Mouse (Mus musculus) mature B cell (primary cell): ENCODE data around the gene C2cd5.
"Not testable (repeated sequence)": the region's sequence is repeated elsewhere in the genome, so short reads cannot be mapped to it uniquely, and the experiment has no call there.

Experiments used
- in situ Hi-C: fragments of 300-500 bp; cut with MboI; formaldehyde crosslinking; loops from 2 replicates; pipeline ENCODE4 v1.14.3; 2019

Gene C2cd5

DNA sequence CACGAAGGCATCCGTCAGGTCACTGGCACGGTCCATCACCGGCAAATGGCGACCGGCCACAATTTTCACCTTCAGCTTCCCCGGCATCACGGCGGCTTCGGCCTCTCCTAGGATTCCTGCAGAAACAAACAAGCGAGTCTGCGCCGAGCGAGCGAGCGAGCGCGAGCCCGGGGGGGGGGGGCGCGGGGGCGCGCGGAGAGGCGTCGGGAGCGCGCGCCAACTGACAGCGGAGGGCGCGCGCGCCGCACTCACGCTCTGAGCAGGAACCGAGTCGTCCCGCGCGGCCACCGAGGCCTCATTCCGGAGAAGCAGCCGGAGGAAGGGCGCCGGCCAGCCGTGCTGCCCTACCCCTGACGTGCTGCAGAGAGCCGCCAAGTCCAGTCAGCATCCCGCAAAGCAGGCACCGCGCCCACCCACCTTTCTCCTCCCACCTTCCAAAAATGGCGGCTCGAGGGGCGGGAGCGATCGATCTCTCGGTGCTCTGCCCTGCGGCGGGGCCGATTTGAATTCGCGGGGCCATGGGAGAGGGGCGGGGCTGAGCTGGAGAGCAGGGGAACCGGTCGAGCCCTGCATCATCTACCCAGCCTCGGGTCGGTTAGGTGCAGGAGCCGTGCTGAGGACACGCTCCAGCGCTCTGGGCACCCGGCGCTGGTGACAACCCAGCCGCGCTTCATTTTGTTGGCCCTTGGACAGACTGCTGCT, at the start of gene C2cd5:
Gene C2cd5 (minus strand): TSS at position 461 of the 702 bp plus-strand sequence.
- in situ Hi-C loops = loop anchor here (5.0 kb wide), 1 partner anchor 67 kb away; the partner anchor contains the start of gene Etnk1

DNA sequence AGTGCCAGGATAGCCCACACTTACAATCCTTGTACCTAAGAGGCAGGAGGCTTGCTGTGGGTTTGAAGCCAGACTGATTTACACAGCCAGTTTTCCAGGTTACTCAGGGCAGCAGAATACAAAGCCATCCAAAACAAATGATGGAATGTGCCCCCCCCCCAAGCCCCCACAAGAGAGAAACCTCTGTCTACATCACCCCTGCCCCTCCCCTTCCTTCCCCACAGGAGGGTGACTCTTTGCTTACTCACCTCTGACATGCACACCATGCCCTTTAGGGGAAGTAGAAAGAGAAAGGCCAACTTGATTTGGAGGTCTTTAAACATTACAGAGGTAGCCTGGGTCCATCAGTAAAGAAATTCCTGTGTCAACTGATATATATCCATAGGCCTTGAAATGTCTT, 48.9 kb upstream of the C2cd5 start:
- in situ Hi-C loops = no loop called here

DNA sequence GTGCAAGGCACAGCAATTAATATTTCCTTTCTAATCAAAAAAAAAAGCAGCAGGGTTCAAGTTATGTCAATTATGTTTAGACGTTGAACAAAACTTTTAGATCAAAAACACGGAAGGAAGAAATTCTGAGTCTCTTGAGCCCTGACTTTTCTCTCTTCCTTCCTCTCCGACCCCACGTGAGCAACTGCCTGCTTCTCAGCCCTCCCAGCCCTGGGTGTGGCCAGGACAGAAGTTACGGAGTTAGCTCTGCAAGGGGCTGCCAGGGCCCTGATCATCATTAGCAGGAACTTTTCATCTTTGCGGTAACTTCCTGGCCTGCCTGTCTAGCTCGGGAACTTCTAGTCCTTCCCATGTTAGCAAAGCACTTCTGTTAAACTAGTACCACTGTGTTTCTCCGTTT, 46.8 kb upstream of the C2cd5 start:
- in situ Hi-C loops = no loop called here

DNA sequence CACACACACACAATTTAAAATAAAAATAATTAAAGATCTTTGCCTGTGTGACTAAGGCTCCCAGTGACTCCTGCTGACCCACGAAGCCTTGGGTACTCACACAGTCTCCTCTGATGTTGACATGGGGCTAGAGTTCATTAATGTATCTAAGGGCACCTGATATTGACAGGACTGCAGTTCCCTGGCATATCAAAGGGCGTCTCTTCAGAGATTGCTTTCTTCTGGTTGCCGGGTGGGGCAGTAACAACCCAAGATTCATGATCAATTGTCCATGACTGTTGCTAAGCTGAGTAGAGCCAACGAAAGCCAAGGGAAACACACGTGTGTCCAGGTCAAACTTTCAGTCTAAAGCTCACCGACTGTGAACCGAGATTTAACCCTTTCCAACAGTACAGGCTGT, 45.1 kb upstream of the C2cd5 start:
- in situ Hi-C loops = no loop called here

DNA sequence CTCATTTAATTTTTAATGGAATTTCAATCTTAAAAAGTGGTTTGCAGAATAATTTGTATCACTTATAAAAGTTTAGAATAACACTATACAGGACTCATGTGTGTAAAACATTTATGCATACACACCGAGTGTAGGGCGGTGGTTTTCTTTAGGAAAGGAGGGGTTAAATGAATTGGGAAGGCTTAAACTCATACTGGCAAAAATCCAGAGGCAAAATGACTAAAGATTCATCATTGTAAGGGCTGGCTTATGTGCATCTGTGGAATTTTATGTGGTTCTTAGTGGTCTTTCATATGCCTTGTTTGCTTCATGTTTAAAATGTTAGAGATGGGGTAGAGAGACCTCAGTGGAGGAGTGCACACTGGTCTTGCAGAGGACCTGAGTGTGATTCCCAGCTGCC, 44.6 kb upstream of the C2cd5 start:
- in situ Hi-C loops = no loop called here

DNA sequence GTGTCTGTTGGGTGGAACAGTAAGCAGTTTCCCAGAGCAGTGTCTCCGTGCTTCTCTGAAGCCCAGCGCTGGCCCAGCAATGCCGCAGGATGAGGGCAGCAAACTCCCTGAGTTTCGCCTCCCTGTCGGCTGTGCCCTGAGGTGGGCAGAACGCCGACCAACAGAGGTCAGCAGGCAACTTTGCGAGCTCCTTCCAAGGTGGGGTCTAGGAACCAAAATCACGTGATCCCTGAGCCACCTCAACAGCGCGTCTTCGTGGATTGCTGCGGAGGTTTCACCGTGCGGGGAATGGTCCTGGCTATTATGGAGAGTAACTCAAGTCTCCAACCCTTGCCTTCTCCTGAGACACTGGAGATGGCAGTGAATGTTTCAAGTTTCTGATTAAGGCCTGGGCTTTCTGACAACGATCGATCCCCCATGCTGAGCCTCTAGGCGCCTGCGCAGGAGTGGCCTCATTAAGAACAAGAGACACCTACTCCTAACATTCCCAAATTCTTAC, 43.9 kb upstream of the C2cd5 start:
- in situ Hi-C loops = no loop called here

DNA sequence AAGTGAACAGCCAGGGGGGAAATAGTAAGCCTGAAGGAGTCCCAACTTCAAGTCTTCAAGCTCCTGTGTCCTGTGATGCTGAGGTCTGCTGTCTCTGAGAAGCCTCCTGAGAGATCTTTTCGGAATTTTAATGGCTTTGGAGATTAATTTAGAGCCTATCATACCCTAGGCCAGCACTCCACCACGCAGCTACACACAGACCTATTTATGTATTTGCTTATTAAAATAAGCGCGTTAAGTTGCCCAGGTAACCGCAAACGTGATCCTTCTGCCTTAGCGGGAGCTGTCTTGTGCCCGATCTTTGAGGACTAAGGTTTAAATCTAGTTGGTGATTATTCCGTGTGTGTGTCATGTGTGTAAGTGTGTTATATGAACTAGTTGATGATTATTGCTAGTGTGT, 43.4 kb upstream of the C2cd5 start:
- in situ Hi-C loops = no loop called here

DNA sequence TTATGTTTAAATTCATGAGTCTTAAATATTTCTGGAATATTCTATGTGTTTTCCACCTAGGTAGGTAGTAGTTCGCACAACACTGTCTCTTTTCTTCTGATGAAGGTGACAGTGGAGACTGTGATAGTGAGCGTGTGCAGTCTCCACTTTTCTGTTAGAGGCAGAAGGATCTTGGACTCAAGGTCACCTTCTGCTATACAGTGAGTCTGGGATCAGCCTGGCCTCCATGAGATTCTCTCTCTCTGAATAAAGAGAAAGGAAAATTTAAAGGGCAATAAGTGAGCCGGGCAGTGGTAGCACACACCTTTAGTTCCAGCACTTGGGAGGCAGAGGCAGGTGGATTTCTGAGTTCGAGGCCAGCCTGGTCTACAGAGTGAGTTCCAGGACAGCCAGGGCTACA, 42.9 kb upstream of the C2cd5 start:
- in situ Hi-C loops = no loop called here

DNA sequence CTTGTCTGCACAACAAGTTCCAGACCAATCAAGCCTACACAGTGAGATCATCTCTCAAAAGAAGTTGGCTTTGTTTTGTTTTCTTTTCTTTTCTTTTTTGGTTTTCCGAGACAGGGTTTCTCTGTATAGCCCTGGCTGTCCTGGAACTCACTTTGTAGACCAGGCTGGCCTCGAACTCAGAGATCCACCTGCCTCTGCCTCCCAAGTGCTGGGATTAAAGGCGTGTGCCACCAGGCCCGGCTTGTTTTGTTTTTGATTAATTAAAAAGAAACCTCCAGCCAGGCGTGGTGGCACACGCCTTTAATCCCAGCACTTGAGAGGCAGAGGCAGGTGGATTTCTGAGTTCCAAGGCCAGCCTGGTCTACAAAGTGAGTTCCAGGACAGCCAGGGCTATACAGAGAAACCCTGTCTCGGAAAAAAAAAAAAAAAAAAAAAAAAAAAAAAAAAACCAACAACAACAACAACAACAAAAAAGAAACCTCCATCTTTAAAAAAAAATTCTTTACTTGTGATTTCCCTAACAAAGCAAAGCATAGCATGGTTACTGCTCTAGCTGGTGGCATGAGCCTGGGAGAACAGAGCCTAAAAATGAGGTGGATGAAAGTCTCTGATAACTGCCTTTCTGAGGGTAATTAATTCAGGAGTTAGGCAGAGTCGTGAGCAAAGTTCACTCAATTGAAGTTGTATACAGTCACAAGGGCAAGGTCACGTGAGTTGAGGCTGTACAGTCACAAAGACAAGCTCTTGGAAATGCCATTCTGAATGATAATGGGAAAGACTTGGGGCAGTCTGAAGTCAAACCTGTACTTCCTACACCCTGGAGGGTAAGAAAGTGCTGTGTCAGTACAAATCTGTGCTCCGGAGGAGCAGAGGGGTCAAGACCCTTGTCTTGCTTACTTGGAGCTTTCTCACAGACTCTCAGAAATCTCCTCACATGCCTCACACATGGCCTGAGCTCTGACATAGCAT, 42.0 kb upstream of the C2cd5 start:
- in situ Hi-C loops = not testable (repeated sequence)

DNA sequence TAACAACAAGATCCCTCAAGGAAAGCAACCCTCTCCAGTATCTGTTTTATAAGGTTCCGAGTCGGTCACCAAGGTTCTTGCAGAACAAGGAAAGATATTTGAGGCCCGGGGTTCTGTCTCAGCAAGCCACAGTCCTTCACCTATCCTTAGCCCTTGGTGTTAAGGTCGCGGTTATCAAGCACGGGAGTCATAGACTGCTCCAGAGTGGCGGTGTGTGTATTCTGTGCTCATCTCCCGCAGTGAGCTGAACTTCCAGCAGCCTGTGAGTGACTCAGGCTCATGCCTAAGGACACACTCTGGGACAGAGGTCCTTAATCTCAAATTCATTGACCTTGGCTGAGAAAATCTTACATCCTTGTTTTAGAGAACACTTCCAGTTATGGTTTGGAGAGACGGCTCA, 40.9 kb upstream of the C2cd5 start:
- in situ Hi-C loops = no loop called here

DNA sequence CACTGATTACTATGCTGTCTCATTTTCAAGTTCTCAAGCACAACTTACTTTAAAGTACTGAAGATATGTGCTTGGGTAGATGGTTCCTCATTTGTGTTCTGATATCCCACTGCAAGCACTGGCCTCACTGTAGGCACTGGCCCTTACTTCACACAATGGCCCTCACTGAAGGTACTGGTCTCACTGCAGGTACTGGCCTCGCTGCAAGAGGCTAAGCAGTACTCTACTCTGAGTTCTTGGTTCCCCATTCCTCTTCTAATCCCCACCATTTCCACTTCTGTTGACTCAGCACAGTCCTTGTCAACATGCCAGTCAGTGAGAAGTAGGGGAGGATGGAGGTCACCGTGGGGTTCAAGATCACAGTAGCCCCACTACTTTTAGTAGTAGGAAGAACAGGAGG, 39.5 kb upstream of the C2cd5 start:
- in situ Hi-C loops = no loop called here

DNA sequence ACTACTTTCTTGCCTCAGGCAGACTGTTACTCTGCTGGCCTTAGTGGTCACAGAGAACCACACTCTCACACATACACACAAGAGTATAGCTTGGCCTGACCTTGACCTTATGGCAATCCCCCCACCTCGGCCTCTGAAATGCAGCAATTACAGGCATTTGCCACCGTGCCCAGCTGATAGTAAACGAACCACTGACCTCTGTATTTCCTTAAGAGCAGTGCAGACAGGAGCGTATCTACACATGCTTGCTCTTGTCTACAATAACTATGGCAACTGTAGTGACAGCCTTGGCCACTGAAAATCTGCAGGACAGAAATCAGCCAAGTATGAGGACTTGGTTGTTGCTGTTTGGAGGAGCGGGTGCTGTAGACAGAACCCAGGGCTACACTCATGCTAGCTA, 37.4 kb upstream of the C2cd5 start:
- in situ Hi-C loops = no loop called here

DNA sequence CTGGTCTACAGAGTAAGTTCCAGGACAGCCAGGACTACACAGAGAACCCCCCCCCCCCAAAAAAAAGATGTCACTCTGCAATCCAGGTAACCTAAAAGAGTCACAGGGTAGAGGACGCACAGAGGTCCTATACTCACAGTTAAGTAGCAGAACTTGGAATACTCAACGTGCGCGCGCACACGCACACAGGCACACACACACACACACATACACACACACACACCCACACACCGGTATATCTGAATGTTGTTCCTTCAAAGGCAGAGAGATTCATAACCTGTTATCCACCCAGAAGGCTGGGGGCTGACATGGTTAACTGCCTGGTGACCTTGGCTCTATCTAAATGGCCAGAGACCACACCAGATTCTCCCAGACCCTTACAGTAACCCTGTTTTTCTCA, 36.7 kb upstream of the C2cd5 start:
- in situ Hi-C loops = no loop called here

DNA sequence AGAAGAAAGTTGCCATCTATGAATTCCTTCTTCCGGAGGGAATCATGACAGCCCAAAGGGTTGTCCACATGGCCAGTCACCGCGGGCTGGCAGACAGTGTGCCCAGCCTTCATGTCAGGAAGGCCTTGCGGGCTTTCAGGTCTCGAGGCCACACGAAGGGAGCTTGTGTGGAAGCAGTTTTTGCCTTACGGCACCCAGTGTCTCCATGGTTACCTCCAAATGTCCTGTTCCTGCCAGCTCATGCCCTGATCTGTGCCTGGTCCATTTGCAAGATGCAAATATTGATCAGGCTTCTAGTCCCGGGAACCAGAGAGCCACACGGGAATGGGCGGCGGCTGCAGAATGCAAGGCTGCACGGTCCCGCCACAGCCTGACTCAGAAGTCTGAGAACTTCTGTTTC, 35.2 kb upstream of the C2cd5 start:
- in situ Hi-C loops = no loop called here

DNA sequence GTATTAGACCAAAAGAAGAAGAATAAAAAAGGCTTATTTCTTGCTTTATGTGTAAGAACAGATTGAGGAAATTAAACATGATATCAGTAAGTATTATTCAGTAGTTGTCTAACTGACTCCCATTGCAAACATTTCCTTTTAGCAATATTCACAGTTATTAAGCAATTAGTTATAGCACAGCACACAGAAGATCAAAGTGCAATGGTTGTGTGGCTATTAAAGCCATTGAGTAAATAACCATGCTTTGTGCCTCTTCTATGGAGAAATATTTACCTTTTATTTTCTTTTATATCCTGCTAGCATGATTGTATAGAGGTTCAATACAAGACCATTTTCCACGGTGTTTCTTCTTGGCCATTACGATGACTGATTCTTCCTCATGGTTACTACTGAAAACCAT, 33.2 kb upstream of the C2cd5 start:
- in situ Hi-C loops = no loop called here

DNA sequence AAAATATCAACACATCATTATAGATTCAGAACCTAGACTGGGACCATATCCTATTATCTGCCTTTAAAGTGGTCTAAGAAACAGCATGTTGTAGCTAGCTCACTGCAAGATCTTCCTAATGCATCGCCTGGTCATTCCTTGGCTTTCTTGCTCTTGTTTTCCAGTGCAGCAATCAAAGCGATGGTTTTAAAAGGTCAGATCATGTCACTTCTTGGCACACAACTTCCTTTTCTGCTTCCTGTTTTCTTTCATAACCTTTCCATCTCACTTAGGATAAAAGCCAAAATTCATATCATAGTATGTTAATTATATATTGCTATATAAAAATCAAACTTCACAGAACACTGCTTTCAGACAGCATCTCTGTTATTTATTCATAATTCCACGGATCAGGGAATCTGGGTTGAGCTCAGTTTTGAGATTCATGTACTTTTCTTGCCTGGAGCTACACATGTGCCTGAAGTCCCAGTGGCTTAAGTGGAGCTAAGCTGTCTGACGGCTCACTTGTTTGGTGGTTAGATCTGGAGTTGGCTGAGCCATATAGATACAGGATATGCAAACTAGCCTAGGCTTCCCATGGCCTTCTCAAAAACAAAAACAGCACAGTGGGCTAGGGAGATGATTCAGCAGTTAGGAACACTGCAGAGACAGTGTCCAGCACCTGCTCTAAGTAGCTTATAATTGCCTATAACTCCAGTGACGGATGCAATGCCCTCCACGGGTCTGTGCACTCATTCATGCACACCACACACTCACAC, 32.1 kb upstream of the C2cd5 start:
- in situ Hi-C loops = no loop called here

DNA sequence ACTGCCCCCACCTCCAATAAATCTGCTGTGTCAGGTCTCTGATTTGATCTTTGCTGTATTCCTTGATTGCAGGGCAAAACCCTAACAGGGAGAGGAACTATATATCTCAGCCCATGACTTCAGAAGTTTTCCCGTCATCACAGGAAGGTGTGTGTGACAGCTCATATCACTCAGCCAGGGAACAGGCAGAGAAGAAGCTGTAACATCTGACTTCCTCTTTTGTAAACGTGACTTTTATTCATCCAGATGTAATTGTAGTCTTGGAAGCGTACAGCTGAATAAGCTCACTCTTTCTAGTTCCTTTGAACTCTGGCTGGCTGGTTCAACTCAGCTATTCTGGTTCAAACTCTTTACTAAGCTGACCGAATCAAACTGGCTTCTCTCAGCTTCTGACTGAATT, 30.5 kb upstream of the C2cd5 start:
- in situ Hi-C loops = no loop called here

DNA sequence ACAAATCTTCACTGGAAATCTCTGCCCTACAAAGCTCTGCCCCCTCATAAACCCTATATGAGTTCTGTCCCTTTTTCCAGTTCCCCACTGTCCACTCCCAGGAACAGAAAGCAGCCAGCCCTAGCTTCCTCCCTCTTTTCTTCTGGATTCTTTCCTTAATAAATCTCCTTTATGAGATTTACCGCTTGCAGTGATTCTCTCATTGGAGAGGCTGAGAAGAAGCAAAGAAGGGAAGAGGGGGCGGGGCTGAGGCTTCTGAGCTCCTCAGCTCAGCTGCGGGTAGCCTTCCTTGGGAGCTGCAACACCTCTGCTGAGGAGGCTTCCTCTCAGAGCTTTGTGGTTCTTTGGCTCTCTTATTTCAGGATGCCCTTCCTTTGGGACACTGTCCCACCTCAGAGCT, 30.0 kb upstream of the C2cd5 start:
- in situ Hi-C loops = no loop called here

DNA sequence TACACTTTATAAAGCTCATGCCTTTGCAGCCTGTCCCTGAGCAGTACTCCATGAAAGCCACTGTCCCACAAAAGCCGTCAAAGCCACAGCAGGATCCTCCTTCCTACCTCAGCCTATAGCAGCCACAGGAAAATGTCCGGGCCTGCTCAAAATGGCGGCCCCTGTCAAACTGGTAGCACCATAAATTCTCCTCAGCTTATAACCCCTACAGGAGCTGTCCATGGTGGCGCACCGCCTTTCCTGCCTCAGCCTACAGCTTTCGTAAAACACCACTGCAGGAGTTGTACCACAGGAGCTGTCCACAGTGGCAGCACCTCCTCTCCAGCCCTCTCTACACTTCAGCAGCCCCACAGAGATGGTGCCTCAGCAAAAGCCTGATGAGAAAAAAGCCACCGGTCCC, 29.5 kb upstream of the C2cd5 start:
- in situ Hi-C loops = no loop called here

DNA sequence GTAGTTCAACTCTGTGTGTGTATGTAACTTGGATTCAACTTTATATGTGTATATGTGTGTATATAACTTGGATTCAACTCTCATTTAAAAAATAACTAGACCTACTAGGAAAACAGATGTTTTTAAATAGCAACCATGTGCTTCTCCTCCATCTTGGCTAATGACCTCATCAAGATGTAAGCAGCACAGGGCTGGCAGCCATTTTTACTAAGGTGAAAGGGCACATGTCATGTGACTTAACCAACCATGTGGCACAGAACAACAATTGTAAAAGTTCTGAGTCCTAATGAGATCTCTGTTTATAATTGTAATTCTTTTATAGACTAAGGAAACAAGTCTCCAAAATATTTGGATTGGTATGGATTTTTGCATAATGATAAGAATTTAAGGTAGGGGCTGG, 25.8 kb upstream of the C2cd5 start:
- in situ Hi-C loops = no loop called here

DNA sequence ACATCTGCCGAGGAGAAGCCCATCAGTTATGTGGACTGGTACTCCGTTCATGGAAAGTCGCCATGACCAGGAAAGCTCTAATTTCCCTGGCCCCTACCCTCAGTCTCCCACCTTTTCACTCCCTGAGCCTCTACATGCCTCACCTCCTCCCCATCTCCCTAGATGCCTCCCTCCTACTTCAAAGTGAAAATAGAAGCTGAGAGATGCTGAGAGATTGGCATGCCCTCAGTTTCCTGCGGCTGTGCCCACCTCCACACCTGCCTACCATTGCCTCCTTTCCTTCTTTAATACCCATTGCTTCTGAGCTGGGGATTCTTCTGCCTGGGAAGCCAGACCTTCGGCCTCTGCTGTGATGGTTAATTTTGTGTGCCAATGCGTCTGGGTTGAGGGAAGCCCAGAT, 19.4 kb upstream of the C2cd5 start:
- in situ Hi-C loops = no loop called here

DNA sequence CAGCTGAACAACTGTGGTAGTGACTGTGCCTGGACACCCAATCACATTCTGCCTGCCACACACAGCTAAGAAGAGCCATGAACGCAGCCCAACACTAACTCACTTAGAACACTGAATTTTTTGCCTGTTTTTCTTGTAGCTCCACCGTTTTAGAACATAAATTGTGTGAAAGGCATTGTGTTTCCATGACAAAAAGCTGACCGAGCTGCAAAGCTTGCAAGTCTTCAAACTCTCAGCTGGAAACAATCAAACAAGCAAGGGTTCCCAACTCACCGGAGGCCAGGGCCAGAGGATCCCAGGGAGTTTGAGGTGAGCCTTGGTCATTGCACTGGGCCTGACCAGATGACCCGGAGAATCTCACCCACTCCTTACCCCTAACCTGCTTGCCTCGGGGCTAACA, 16.8 kb upstream of the C2cd5 start:
- in situ Hi-C loops = no loop called here
